In the genomic region with DNA sequence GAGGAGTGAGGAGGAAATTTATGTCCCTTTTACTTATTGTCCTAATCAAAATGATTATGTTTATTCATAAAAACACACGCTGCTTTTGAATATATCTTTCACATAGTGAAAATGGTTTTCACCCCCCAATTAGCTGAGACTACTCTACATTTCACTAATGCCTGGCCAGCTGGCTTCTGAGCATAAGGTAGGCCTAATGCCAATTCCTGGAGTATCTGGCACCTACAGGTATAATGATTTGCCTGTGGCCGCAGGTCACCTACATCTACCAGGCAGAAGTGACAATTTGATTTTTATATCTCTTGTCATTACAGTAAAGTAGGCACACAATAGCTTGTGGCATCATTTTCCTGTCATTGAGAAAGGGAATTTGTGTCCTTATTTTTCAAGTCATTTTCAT, we compare ENCODE assay signal across 13 mouse cellular contexts.
"Had no signal": no experiment of that assay in that cellular context is flagged by ENCODE, and none has a peak within 500 bp of the region (broad histone marks: within the 10 kb centered on the region; RNA-seq: fewer than 3 reads in every experiment).

No protein-coding gene starts in this region.

- H3K36me3 ChIP-seq: limb, embryonic 12.5 days; liver, embryonic 13.5 days; lung, embryonic 15.5 days had no signal

- H3K4me3 ChIP-seq: limb, embryonic 12.5 days; liver, embryonic 13.5 days; lung, embryonic 15.5 days; megakaryocyte, embryonic 14.5 days had no signal

- DNase-seq: kidney, postnatal 14 days; liver; liver, embryonic 13.5 days; liver, postnatal 0 days; lung, postnatal 14 days; right cerebral cortex, postnatal 25 days; thymus, postnatal 36 days had no signal

- H3K27ac ChIP-seq: limb, embryonic 12.5 days; liver, embryonic 13.5 days; lung, embryonic 15.5 days; macrophage had no signal

- H3K9ac ChIP-seq: limb, embryonic 12.5 days; liver, embryonic 13.5 days; liver, postnatal 0 days; lung, embryonic 15.5 days had no signal

- H3K9me3 ChIP-seq: limb, embryonic 12.5 days; liver, embryonic 13.5 days; lung, embryonic 15.5 days; megakaryocyte, embryonic 14.5 days had no signal

- ATAC-seq: liver, postnatal 0 days; midbrain, embryonic 16.5 days had no signal

- H3K4me2 ChIP-seq: limb, embryonic 12.5 days; liver, embryonic 13.5 days; lung, embryonic 15.5 days; midbrain, embryonic 11.5 days had no signal

- H3K4me1 ChIP-seq: limb, embryonic 12.5 days; liver, embryonic 13.5 days; lung, embryonic 15.5 days; megakaryocyte, embryonic 14.5 days had no signal

- H3K27me3 ChIP-seq: limb, embryonic 12.5 days; liver, embryonic 13.5 days; lung, embryonic 15.5 days; megakaryocyte, embryonic 14.5 days had no signal
